Mouse (Mus musculus) liver, postnatal 0 days (tissue): Measurements from ENCODE around the gene Defb36. TPM values are rescaled to one million over a fixed set of nuclear protein-coding genes. Genes with fewer than 3 reads are reported as not detected.

ENCODE experiments used
- ATAC-seq: fragments of 200-750 bp; cut with Nextera tagmentation; 2 replicates; pipeline ENCODE4 v1.8.0; 2017; ENCODE audit warnings: mild to moderate bottlenecking, moderate library complexity
- DNase-seq: peaks from one replicate; pipeline ENCODE4 v3.0.0-alpha.2; 2016
- H3K27ac ChIP-seq: fragments of 300-500 bp; sonication (generic); 2 replicates; pipeline ENCODE4 v1.5.1; 2014; ENCODE audit warnings: antibody characterized with exemption, moderate library complexity, mild to moderate bottlenecking, low read depth
- H3K27me3 ChIP-seq: fragments of 300-500 bp; sonication (generic); 2 replicates; pipeline ENCODE4 v1.6.1; 2014; ENCODE audit warnings: low read length, control low read depth, mixed read lengths; ENCODE audit not compliant: insufficient read depth
- H3K36me3 ChIP-seq: fragments of 300-500 bp; sonication (generic); replicated peaks from 2 replicates; pipeline ENCODE4 v1.6.1; 2014; ENCODE audit warnings: mild to moderate bottlenecking, control low read depth, low read length, moderate library complexity, mixed read lengths; ENCODE audit not compliant: insufficient read depth
- H3K4me1 ChIP-seq: fragments of 300-500 bp; sonication (generic); 2 replicates; pipeline ENCODE4 v1.6.1; 2014; ENCODE audit warnings: antibody characterized with exemption, mild to moderate bottlenecking, control low read depth; ENCODE audit not compliant: insufficient read depth
- H3K4me2 ChIP-seq: fragments of 300-500 bp; sonication (generic); 2 replicates; pipeline ENCODE4 v1.6.1; 2014; ENCODE audit warnings: low read depth, mild to moderate bottlenecking, low read length, moderate library complexity, mixed read lengths
- H3K4me3 ChIP-seq: fragments of 300-500 bp; sonication (generic); 2 replicates; pipeline ENCODE4 v1.5.1; 2014; ENCODE audit warnings: low read depth, low read length
- H3K9ac ChIP-seq: fragments of 300-500 bp; sonication (generic); replicated peaks from 2 replicates; pipeline ENCODE4 v1.6.1; 2014; ENCODE audit warnings: mild to moderate bottlenecking, moderate library complexity
- H3K9me3 ChIP-seq: fragments of 300-500 bp; sonication (generic); 2 replicates; pipeline ENCODE4 v1.6.1; 2016; ENCODE audit warnings: mild to moderate bottlenecking, control low read depth, low read length, mixed read lengths
- CTCF ChIP-seq: sonication (generic); IDR thresholded peaks from 2 replicates; pipeline ENCODE4 v1.5.1; 2016; ENCODE audit warnings: antibody characterized with exemption, low read depth
- EP300 ChIP-seq: IDR thresholded peaks from 2 replicates; pipeline ENCODE4 v1.6.1; 2016; ENCODE audit warnings: antibody characterized with exemption, low read depth, mild to moderate bottlenecking
- WGBS: fragments of 180-500 bp; shearing (Covaris S2); extraction: QIAGEN DNeasy Blood & Tissue Kit; methylation state at CpG from one replicate; pipeline ENCODE4 v1.1.7; 2014; ENCODE audit not compliant: insufficient replicate concordance; 5-methylcytosine and 5-hydroxymethylcytosine counted together
- polyA plus RNA-seq: library from polyadenylated mRNA; unstranded; fragments of >200 nt; fragmentation: Nextera tagmentation; extraction: Ambion mirVana; gene quantifications from 2 replicates; pipeline ENCODE4 v1.2.1, GENCODE M21; 2015

Gene Defb36
- polyA plus RNA-seq, 1 experiment from 2014 or later, result not detected

DNA sequence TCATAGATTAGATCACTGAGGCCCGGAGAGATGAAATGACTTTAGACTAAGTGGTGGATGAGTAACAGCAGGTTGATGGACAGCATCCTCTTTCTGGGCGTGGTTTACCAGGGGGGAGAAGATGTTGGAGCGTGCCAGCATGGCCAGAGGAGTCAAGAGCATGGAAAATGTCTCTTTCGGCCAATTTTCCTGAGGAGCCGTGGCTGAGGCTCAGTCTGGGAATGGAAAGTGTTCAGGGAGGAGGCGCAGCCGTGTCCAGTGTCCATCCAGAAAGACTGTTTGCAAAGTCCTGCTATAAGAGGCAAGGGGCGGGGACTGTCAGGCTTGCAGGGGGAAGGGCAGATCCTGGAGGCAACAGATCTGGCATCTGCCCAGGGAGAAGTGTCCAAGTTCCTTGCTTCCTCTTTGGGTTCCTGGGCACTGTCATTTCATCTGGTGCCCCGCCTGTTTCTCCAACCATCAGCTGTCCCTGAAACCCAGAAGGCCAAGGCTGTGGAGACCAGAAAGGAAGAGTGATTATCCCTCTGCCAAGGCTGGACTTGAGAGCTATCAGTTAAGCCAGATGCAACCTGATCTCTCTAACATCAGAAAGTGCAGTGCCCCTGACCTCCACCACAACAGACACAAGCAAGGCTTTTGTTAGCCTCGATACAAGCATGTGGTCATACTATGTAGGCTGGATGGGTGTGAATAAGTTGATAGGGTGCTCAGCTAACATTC, 48.9 kb downstream of the Defb36 start:
- Histone ChIP-seq H3K9me3 (no peaks in the 10 kb centered on the region), H3K4me2 (no peak overlapping the region), H3K9ac (no peak overlapping the region), H3K4me3 (no peak overlapping the region), H3K4me1 (peaks cover 3% of the 10 kb centered on the region; the same call in 1 of the 2 replicates), H3K36me3 (no peaks in the 10 kb centered on the region), H3K27ac (no peak overlapping the region), H3K27me3 (no peaks in the 10 kb centered on the region)
- no peak for TF ChIP-seq EP300
- no peak for TF ChIP-seq CTCF
- ATAC-seq (no peak), DNase-seq (no peak)
- 55% methylated on average over 10 of the region's 10 CpGs for WGBS

DNA sequence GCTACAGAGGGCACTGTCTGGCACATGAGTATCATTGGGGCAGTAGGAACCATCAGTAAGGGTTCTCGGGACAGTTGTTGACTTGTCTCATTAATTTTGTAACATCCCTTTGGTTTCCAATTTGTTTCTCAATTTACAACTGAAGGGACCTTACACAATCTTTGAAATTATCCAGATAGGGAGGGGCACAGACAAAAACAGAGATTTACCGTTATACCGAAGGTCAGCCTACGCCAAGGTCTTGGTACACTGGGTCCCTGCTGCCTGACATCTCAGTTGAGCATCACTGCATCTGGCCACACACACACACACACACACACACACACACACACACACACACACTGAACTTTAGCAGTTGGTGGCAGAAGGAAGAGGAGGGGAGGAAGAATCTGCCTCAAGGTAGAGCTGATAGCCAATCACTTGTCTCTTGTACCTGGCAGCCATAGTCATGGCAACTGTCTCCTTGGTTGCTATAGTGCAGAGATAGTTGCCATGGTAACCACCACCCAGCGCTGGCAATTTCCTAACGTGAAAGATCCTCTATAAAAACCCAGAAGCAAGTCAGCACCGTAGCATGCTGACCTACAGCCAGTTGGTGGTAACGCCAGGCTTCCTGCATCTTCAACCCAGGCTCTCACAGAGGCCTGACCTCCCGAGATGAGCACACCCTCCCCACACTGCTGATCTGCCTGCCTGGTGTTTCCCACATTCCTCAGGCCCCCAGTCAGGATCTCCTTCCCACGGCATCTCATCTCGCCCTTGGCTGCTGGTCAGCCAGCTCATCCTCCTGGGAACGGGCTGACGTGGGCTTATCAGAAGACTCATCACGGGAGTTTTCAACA, 50.0 kb downstream of the Defb36 start:
- 38% methylated on average over 14 of the region's 14 CpGs for WGBS
- no peak for TF ChIP-seq EP300
- TF ChIP-seq CTCF, result no peak

GRCm38 (mm10) chr2:152657398-152657797, 53.3 kb downstream of the Defb36 start:
- 60% methylated on average over 10 of the region's 10 CpGs for WGBS
- Histone ChIP-seq H3K9ac (no peak overlapping the region), H3K9me3 (no peaks in the 10 kb centered on the region), H3K4me3 (no peak overlapping the region), H3K4me2 (no peak overlapping the region), H3K4me1 (peaks cover 3% of the 10 kb centered on the region; the same call in 1 of the 2 replicates), H3K27ac (no peak overlapping the region), H3K36me3 (no peaks in the 10 kb centered on the region), H3K27me3 (no peaks in the 10 kb centered on the region)
- TF ChIP-seq EP300 (no peak), CTCF (peak; percentile 61)
- ATAC-seq (no peak), DNase-seq (peak; percentile 52)

More for the DNA sequence above, 50.0 kb downstream of the Defb36 start:
- Histone ChIP-seq H3K4me3 (no peak overlapping the region), H3K36me3 (no peaks in the 10 kb centered on the region), H3K4me2 (no peak overlapping the region), H3K9ac (no peak overlapping the region), H3K27me3 (no peaks in the 10 kb centered on the region), H3K27ac (no peak overlapping the region), H3K4me1 (peaks cover 3% of the 10 kb centered on the region; the same call in 1 of the 2 replicates), H3K9me3 (no peaks in the 10 kb centered on the region)
- DNase-seq (no peak), ATAC-seq (no peak)

DNA sequence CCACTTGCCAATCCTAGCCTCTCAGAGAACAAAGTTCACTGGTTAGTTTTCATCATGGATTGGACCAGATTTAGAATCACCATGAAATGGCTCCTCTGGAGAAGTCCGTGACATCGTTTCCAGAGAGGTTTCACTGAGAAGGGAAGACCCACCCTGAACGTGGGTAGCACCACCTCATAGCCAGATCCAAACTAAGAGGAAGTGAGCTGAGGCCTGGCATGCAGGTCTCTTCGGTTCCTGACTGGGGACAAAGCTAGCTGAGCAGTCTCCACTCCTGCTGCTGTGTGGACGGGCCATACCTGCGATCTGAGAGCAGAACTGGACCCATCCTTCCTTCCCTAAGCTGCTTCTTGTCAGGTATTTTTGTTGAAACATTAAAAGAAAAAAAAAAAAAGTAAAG, 57.0 kb downstream of the Defb36 start:
- Histone ChIP-seq H3K4me2 (no peak overlapping the region), H3K9ac (no peak overlapping the region), H3K27me3 (no peaks in the 10 kb centered on the region), H3K4me3 (no peak overlapping the region), H3K4me1 (no peaks in the 10 kb centered on the region; the same call in 1 of the 2 replicates), H3K27ac (no peak overlapping the region), H3K9me3 (no peaks in the 10 kb centered on the region), H3K36me3 (no peaks in the 10 kb centered on the region)
- TF ChIP-seq EP300 (no peak), CTCF (no peak)
- DNase-seq, result no peak
- 48% methylated on average over 6 of the region's 6 CpGs for WGBS
- no peak for ATAC-seq

Other genes with a start within 250 kb of the Defb36 start
- not detected in 2 replicates for gene Nrsn2, start 227.7 kb upstream of the Defb36 start, polyA plus RNA-seq
- 1.2 and 1.3 TPM in 2 replicates for gene Sox12, start 206.3 kb upstream of the Defb36 start, polyA plus RNA-seq
- 6.4 and 7.4 TPM in 2 replicates for gene Zcchc3, start 189.3 kb upstream of the Defb36 start, polyA plus RNA-seq
- 0.13 and 0.42 TPM in 2 replicates for gene 6820408C15Rik, start 188.7 kb upstream of the Defb36 start, polyA plus RNA-seq
- not detected in 2 replicates for gene Defb23, start 139.7 kb upstream of the Defb36 start, polyA plus RNA-seq
- gene Defb20, start 127.3 kb upstream of the Defb36 start, polyA plus RNA-seq, result not detected in 2 replicates
- gene Defb22, start 114.2 kb upstream of the Defb36 start, polyA plus RNA-seq, result not detected in 2 replicates
- gene Defb26, start 92.6 kb upstream of the Defb36 start, polyA plus RNA-seq, result not detected in 2 replicates
- gene Defb28, start 86.1 kb upstream of the Defb36 start, polyA plus RNA-seq, result not detected in 2 replicates
- gene Defb29, start 64.2 kb upstream of the Defb36 start, polyA plus RNA-seq, result not detected in 2 replicates
- not detected in 2 replicates for gene Gm17416, start 35.0 kb upstream of the Defb36 start, polyA plus RNA-seq
- not detected in 2 replicates for gene Defb21, start 31.6 kb upstream of the Defb36 start, polyA plus RNA-seq
- gene Defb19, start 24.0 kb upstream of the Defb36 start, polyA plus RNA-seq, result not detected in 2 replicates
- not detected in 2 replicates for gene Defb45, start 4.9 kb upstream of the Defb36 start, polyA plus RNA-seq
- 0.49 TPM in 1 of 2 replicates, not detected in the other for gene Defb25, start 18.7 kb downstream of the Defb36 start, polyA plus RNA-seq
- 0.81 and 1.6 TPM in 2 replicates for gene Rem1, start 22.6 kb downstream of the Defb36 start, polyA plus RNA-seq
- 61.0 and 63.8 TPM in 2 replicates for gene H13, start 65.1 kb downstream of the Defb36 start, polyA plus RNA-seq
- gene Mcts2, start 82.7 kb downstream of the Defb36 start, polyA plus RNA-seq, result 12.8 TPM in 2 replicates
- 39.7 and 40.4 TPM in 2 replicates for gene Id1, start 131.9 kb downstream of the Defb36 start, polyA plus RNA-seq
- gene Cox4i2, start 149.8 kb downstream of the Defb36 start, polyA plus RNA-seq, result 0.56 and 1.0 TPM in 2 replicates
- gene Bcl2l1, start 227.4 kb downstream of the Defb36 start, polyA plus RNA-seq, result 84.2 and 84.4 TPM in 2 replicates
- gene Tpx2, start 243.6 kb downstream of the Defb36 start, polyA plus RNA-seq, result 20.7 and 25.8 TPM in 2 replicates